Mouse (Mus musculus): ENCODE data around the gene C1qtnf4.

GRCm38 (mm10) chr2:90887627-90888026 lies 2.0 kb downstream of the C1qtnf4 start:
- TF ChIP-seq POLR2A (IDR thresholded peaks at IDR 0.05; ENCODE audit: borderline replicate concordance, low read depth, low read length) (no peak), CTCF (IDR thresholded peaks at IDR 0.05; ENCODE audit: low read depth, low read length) (no peak)

Data from bone marrow macrophage, adult 2 months (primary cell).